Mouse (Mus musculus) bone marrow, adult 2 months (tissue): Measurements from ENCODE around the gene Slamf9.

Experiments
- CTCF ChIP-seq: fragments of 200-500 bp; IDR thresholded peaks from 2 replicates; pipeline ENCODE4 v1.5.1; 2011; ENCODE audit warnings: low read length, control low read depth; ENCODE audit not compliant: control insufficient read depth, insufficient read depth
- POLR2A ChIP-seq: fragments of 200-500 bp; IDR thresholded peaks from 2 replicates; pipeline ENCODE4 v1.6.1; 2011; ENCODE audit warnings: low read depth, mild to moderate bottlenecking, control low read depth, low read length, borderline replicate concordance; ENCODE audit not compliant: control insufficient read depth

- TF ChIP-seq POLR2A (no peak), CTCF (no peak)
These were observed 13.6 kb upstream of the Slamf9 start for GRCm38 (mm10) chr1:172461602-172462001.
